Mouse (Mus musculus) gastrocnemius, postnatal 14 days (tissue): ENCODE data around the gene Hpca. TPM values are rescaled to one million over a fixed set of nuclear protein-coding genes. Genes with fewer than 3 reads are reported as not detected.

Experiments
- DNase-seq: peaks from one replicate; pipeline ENCODE4 v3.0.0; 2021; ENCODE audit warnings: mixed read lengths
- intact Hi-C: fragments of 180-260 bp; cut with DNase I; formaldehyde crosslinking; loops from one replicate; pipeline ENCODE4 v1.15.1; 2025; ENCODE audit warnings: low total_unique reads
- long read RNA-seq, 2 experiments: library from polyadenylated mRNA; stranded (forward); transcript quantifications; one replicate each; pipeline ENCODE4 v2.0.0; 2021
- total RNA-seq, 2 experiments: library from RNA; stranded (reverse); gene quantifications; 2 replicates each; pipeline ENCODE4 v1.2.3; 2021

Gene Hpca
- total RNA-seq, result under 1 TPM in 1 of 2 experiments, not detected in 1; 0.24 TPM
- long read RNA-seq, experiment 1, result 0 reads
- long read RNA-seq, experiment 2, result 0 reads

DNA sequence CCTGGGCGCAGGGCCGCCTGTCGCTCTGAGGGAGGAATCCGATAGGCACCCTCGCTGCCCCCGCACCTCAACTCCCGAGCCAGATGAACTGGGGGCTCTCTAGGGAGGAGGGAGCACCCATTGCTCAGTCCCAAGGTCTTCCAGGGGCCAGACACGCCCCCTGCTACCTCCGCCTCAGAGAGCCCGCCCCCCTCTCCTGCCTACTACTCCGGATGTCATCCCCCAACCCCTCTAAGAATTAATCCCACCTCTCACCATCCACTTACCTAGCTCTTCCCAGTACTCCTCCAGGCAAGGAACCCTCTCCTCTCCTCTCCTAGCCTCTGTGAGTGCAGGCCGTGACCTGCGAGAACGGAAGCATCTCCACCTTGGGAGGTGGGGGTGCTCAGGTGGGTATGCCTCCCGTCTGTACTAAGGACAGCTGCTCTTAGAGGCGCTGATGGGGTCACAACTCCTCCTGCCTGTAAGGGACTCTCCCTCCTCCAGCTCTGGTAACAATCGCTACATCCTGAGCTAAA, at the start of gene Hpca:
Gene Hpca, minus strand, starts transcription at position 468 of the 518 bp plus-strand sequence.
- no peak for DNase-seq
- intact Hi-C loops, result no loop called here

DNA sequence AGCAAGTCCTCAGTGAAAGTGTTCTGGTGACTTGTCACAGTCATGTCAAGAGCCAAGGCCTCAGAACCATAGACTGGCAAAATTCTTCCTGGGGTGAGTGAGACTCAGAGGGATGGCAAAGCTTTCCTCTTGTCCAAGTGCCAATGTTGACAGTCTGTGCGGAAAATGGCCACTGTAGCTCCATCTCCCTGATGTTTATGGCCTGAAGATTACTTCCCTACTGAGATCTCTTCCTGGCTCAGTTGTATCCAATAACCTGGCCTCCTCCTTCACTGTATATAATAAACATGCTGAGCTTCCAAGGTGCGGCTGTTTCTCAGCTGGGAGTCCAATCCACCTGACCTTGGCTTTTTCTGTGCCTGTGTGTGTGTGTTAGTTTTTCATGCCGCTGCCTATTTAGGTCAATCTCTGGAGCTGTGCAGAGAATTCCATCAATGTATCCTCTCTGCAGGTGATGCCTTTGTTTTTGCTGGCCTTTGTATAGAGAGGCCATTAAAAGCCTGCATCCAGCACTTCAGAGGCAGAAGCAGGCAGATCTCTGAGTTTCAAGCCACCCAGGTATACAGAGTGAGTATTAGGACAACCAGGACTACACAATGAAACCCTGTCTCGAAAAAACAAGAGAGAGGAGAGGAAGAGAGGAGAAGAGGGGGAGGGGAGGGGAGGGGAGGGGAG, 39.9 kb upstream of the Hpca start:
- intact Hi-C loops, result no loop called here
- no peak for DNase-seq

GRCm38 (mm10) chr4:129161076-129161475, 39.2 kb upstream of the Hpca start:
- DNase-seq, result no peak
- intact Hi-C loops, result no loop called here

- DNase-seq, result no peak
- intact Hi-C loops, result no loop called here
These were observed 36.7 kb upstream of the Hpca start for GRCm38 (mm10) chr4:129158549-129158948.

DNA sequence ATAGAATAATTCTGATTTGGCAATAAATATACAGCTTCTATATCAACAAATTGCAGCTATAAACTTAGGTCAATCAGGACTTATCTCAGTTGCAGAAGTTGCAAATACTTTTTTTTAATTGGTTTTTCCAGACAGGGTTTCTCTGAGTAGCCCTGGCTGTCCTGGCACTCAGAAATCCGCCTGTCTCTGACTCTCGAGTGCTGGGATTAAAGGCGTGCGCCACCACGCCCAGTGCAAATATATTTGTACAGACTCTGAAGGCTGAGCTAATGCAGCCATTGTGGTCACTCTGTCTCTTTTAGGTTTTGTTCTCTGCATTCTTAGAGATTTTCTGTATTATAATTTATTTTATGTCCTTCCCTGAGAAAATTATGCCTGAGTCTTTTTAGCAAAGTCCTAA, 35.7 kb upstream of the Hpca start:
- no peak for DNase-seq
- intact Hi-C loops, result no loop called here

DNA sequence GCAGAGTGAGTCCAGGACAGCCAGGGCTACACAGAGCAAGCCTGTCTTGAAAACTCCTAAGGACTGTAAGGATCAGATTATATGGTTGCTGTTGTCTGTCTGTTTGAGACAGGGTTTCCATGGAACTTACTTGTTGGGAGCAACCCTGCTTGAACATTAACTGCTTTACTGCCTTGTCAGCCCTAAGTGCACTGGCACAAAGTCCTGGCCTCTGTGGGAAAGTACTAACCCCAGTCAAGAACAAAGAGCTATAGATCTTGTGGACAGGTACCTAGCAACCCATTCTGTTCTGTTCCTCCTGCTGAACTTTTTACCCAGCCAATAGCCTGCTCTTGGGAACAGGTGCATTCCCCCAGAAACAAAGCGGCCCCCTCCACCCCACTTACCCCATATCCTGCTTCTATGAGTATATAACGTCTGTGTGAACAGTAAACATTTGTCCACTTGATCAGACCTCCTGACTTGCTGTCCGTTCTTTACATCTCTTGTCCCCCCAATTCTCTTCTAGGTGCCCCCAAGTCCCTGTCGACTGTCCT, 29.5 kb upstream of the Hpca start:
- intact Hi-C loops, result no loop called here
- no peak for DNase-seq

DNA sequence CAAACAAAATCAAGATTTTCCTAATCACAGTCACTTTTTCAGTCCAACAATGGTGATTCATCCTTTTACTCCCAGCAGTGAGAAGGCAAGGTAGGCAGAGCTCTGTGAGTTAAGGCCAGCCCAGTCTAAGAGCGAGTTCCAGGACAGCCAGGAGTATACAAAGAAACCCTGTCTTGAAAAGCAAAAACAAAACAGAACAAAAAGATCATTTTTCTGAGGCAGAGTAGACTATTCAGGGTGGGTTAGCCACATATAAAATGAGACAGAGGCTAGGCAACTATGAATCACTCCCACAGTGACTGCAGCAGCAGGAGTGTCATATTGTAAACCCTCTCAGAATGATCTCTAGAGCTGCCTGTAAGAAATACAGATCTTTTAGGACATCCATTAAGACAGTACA, 27.5 kb upstream of the Hpca start:
- intact Hi-C loops, result no loop called here

GRCm38 (mm10) chr4:129147552-129148103, 25.8 kb upstream of the Hpca start:
- DNase-seq, result no peak
- intact Hi-C loops, result no loop called here

More for the DNA sequence above, 27.5 kb upstream of the Hpca start:
- DNase-seq, result no peak

- no peak for DNase-seq
- intact Hi-C loops, result no loop called here
These were observed 24.6 kb upstream of the Hpca start for GRCm38 (mm10) chr4:129146392-129146791.

- no peak for DNase-seq
- intact Hi-C loops, result no loop called here
These were observed 24.1 kb upstream of the Hpca start for GRCm38 (mm10) chr4:129145943-129146342.

DNA sequence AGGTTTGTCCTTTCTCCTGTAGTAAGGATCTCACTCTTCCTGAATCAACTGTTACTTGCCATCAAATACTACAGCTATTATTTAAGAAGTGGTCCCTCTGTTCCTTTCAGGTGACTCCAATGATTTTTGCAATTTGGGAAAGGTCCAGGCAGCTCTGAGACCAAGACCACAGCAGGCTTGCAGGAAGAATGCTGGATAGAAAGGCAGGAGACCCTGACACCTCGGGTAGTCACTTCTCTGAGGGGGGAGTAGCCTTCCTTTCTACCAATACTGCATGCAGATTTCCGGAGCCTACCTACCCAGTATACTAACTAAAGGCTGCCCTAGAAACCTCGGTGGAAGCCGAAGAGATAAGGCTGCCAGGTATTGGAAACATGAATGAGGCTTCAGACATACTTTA, 23.6 kb upstream of the Hpca start:
- intact Hi-C loops, result no loop called here
- no peak for DNase-seq

DNA sequence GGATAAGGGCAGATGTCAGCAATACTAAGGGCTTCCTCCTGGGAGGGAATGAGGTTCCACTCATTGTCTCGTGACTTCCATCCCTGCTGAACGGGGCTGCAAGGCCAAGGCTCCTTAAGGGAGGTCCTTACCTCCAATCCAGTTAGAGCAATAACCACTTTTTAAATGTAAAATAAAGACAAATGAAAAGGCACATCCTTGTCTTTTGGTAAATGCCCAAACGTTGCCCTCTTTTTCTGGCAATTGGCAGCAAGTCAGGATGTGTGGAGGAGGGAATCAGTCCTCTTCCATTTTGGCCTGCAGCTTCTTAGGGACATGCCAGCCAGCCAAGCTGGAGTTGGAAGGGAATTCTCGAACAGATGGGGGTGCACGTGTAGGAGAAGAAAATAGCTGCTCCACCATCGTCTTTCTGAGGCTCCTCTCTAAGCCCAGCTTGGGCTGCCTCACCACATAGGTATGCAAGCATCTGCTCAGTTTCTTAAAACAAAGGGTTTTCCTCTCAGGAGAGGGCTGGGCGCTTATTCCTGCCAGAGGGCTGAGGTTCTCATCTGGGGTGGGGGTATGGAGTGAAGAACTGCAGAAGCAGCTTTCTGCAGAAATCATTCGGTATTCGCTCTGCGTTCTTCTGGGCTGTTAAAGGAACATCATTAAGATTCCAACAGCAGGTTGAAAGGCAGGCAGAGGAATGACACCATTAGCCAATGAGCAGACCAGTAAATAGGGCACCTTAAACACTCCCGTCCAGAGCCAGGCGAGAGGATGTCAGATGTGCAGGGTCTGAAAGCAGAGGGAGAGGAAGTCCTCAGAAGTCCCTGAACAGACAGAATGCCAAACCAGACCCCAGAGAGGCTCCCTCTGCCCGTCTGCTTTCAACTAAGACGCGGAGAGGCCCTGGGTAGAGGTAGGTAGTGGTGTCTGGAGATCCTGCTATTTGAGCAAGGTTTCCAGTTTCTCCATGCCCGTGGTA, 22.8 kb upstream of the Hpca start:
- intact Hi-C loops, result no loop called here
- no peak for DNase-seq

DNA sequence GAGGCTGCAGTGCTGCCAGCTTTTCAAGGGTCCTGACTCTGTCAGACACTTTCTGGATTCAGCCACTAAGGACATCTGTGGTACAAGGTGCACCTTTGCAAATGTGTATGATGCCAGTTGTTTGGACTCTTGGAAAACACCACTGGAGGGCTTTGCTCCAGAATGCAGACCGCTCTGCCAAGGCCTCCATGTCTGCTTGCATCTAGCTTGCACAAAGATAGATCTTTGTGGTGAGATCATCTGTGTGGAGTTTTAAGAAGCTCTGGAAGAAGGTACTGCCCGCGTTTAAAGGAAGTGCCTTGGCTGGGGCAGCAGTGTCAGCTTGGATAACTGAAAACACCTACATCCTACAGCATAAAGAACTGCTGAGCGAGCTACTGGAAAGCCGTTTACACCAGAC, 21.7 kb upstream of the Hpca start:
- DNase-seq, result no peak
- intact Hi-C loops, result no loop called here

DNA sequence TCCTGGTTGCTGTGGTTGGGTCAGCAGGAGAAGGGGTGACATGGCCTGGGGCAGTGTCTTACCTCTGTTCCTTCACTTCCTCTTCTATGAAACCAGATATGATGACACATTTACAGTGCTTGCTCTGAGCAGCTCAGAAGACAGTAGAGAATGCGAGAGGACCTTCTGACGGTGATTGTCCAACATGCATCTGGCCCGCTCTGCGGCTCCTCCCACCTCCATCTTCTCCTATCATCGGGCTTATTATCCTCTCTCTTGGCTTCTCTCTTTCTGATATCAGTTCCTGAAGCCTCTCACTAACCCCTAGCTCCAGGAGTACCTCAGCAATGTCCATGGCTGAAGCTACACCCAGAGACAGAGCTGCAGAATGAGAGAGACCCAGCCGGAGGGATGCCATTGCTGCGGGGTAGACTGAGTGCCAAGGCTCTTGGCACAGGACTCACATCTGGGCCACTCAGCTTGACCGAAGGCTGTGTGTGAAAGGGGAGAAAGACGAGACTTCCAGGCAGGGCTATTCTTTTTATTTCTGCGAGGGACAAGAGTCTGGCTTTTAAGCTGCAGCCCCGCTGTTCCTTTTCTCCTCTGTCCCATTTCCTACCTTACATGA, 20.7 kb upstream of the Hpca start:
- intact Hi-C loops, result no loop called here
- DNase-seq, result no peak

DNA sequence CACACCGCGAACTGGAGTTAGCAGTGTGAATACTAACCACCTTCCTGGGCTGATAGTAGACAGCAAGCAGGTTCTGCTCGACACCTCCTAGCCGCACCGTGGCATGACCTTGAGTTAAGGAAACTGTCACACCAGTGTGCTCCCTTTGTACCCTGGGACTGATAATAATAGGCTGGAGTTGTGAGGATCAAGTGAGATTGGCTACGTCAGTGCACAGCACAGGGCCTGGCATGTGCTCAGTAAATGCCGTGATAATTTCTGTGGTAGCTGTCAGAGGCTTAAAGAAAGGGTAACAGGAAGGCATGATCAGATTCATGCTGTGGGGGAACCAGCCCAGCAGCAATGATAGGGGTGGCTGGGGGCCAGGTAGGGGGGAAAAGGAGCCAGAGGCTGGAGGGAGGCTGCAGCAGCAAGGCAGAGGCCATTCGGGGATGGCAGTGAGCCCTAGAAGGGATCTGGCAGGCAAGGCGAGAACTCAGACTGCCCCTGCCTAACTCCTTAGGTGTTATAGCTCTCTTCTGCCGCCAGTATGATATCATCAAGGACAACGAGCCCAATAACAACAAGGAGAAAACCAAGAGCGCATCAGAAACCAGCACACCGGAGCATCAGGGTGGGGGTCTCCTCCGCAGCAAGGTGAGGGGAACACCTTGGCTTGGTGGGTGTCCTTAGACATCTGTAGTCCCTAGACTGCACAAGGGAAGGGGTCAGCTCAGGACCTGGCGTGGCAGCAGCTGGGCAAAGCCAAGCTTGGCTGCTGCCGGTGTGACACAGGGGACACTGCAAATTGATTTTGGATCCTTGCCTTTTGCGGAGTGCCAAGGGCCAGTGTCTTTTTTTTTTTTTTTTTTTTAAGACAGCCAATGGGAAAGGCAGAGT, 20.0 kb upstream of the Hpca start:
- peak; percentile 50 for DNase-seq
- intact Hi-C loops, result no loop called here

DNA sequence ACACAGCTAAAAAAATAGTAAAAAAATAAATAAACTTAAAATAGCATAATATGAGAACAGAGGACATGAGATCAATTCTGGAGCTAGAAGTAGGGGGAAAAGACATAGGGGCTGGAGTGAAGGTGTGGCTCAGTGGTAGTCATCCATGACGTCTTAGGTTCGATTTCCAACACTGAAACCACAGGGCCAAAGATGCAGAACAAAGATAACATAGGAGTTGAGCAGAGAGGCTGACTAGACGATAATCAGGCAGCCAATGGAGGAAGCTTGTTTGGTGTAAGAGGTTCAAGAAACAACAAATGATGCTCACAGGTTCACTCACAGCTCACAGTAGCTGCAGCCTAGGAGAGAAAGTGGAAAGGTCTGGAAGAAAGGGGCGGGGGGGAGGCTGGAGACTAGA, 19.0 kb upstream of the Hpca start:
- no peak for DNase-seq
- intact Hi-C loops, result no loop called here

GRCm38 (mm10) chr4:129139642-129140041, 17.8 kb upstream of the Hpca start:
- intact Hi-C loops, result loop anchor here (5.0 to 10.0 kb wide), 2 partner anchors 33 to 135 kb away; no protein-coding TSS in a partner anchor

More at GRCm38 (mm10) chr4:129139642-129140041, 17.8 kb upstream of the Hpca start:
- DNase-seq, result no peak
